Mouse (Mus musculus): ENCODE measurements around the gene Nckipsd. TPM values are rescaled to one million over a fixed set of nuclear protein-coding genes. Genes with fewer than 3 reads are reported as not detected.

Nckipsd gene
- 13.9 and 15.7 TPM in 2 replicates for polyA plus RNA-seq (2014; fragmentation: Nextera tagmentation; extraction: Ambion mirVana)

GRCm38 (mm10) chr9:108808163-108808665 lies at the start of gene Nckipsd:
TSS of gene Nckipsd (plus strand) at chr9:108808368.
- Histone ChIP-seq H3K4me2 (ENCODE audit: low read depth, severe bottlenecking) (peak within 1 kb of the TSS; percentile 91), H3K4me3 (ENCODE audit: low read depth, low read length) (peak within 1 kb of the TSS; percentile 70), H3K27ac (replicated peaks; ENCODE audit: low read depth, low read length) (no peak within 1 kb of the TSS), H3K27me3 (ENCODE audit: control insufficient read depth, insufficient read depth, low read length) (no peaks in the 10 kb centered on the region), H3K36me3 (ENCODE audit: control insufficient read depth, insufficient read depth, low read length) (peaks cover 14% of the 10 kb centered on the region), H3K9me3 (ENCODE audit: control insufficient read depth, low read length) (no peaks in the 10 kb centered on the region), H3K9ac (ENCODE audit: low read length) (peak within 1 kb of the TSS; percentile 83), H3K4me1 (ENCODE audit: control insufficient read depth, insufficient read depth, low read length) (no peaks in the 10 kb centered on the region)
- WGBS = under 1% methylated on average over 58 of the region's 62 CpGs
- DNase-seq (ENCODE audit: low spot score) (peak; percentile 99), ATAC-seq (ENCODE audit: insufficient number of reproducible peaks, low FRiP score, low TSS enrichment, low read depth) (peak; percentile 86)

- Histone ChIP-seq H3K27me3 (ENCODE audit: control insufficient read depth, insufficient read depth, low read length) (no peaks in the 10 kb centered on the region), H3K4me3 (ENCODE audit: low read depth, low read length) (no peak overlapping the region), H3K4me1 (ENCODE audit: control insufficient read depth, insufficient read depth, low read length) (no peaks in the 10 kb centered on the region), H3K9me3 (ENCODE audit: control insufficient read depth, low read length) (no peaks in the 10 kb centered on the region), H3K9ac (ENCODE audit: low read length) (no peak overlapping the region), H3K27ac (replicated peaks; ENCODE audit: low read depth, low read length) (no peak overlapping the region), H3K4me2 (ENCODE audit: low read depth, severe bottlenecking) (no peak overlapping the region), H3K36me3 (ENCODE audit: control insufficient read depth, insufficient read depth, low read length) (no peaks in the 10 kb centered on the region)
- ATAC-seq (ENCODE audit: insufficient number of reproducible peaks, low FRiP score, low TSS enrichment, low read depth) (no peak), DNase-seq (ENCODE audit: low spot score) (no peak)
- WGBS = 96% methylated on average over 20 of the region's 20 CpGs
Observed at GRCm38 (mm10) chr9:108759121-108759520, 49.0 kb upstream of the Nckipsd start.

- no peaks in the 10 kb centered on the region for H3K4me1 ChIP-seq (ENCODE audit: control insufficient read depth, insufficient read depth, low read length)
- DNase-seq (ENCODE audit: low spot score) (peak; percentile 56), ATAC-seq (ENCODE audit: insufficient number of reproducible peaks, low FRiP score, low TSS enrichment, low read depth) (no peak)
- no peak overlapping the region for H3K9ac ChIP-seq (ENCODE audit: low read length)
- H3K27me3 ChIP-seq (ENCODE audit: control insufficient read depth, insufficient read depth, low read length) = no peaks in the 10 kb centered on the region
- H3K4me3 ChIP-seq (ENCODE audit: low read depth, low read length) = no peak overlapping the region
- no peaks in the 10 kb centered on the region for H3K9me3 ChIP-seq (ENCODE audit: control insufficient read depth, low read length)
- no peak overlapping the region for H3K27ac ChIP-seq (replicated peaks; ENCODE audit: low read depth, low read length)
- WGBS = 63% methylated on average over 2 of the region's 2 CpGs
- no peaks in the 10 kb centered on the region for H3K36me3 ChIP-seq (ENCODE audit: control insufficient read depth, insufficient read depth, low read length)
- H3K4me2 ChIP-seq (ENCODE audit: low read depth, severe bottlenecking) = no peak overlapping the region
Observed at GRCm38 (mm10) chr9:108759805-108760204, 48.4 kb upstream of the Nckipsd start.

- no peaks in the 10 kb centered on the region for H3K4me1 ChIP-seq (ENCODE audit: control insufficient read depth, insufficient read depth, low read length)
- H3K4me2 ChIP-seq (ENCODE audit: low read depth, severe bottlenecking) = no peak overlapping the region
- H3K27ac ChIP-seq (replicated peaks; ENCODE audit: low read depth, low read length) = no peak overlapping the region
- ATAC-seq (ENCODE audit: insufficient number of reproducible peaks, low FRiP score, low TSS enrichment, low read depth) (no peak), DNase-seq (ENCODE audit: low spot score) (no peak)
- no peaks in the 10 kb centered on the region for H3K9me3 ChIP-seq (ENCODE audit: control insufficient read depth, low read length)
- no peak overlapping the region for H3K4me3 ChIP-seq (ENCODE audit: low read depth, low read length)
- H3K27me3 ChIP-seq (ENCODE audit: control insufficient read depth, insufficient read depth, low read length) = no peaks in the 10 kb centered on the region; the same call in 1 of the 2 replicates
- H3K9ac ChIP-seq (ENCODE audit: low read length) = no peak overlapping the region
- H3K36me3 ChIP-seq (ENCODE audit: control insufficient read depth, insufficient read depth, low read length) = no peaks in the 10 kb centered on the region
Observed at GRCm38 (mm10) chr9:108761561-108761960, 46.6 kb upstream of the Nckipsd start.

- Histone ChIP-seq H3K4me3 (ENCODE audit: low read depth, low read length) (no peak overlapping the region), H3K36me3 (ENCODE audit: control insufficient read depth, insufficient read depth, low read length) (no peaks in the 10 kb centered on the region), H3K9ac (ENCODE audit: low read length) (no peak overlapping the region), H3K4me1 (ENCODE audit: control insufficient read depth, insufficient read depth, low read length) (no peaks in the 10 kb centered on the region), H3K9me3 (ENCODE audit: control insufficient read depth, low read length) (no peaks in the 10 kb centered on the region), H3K4me2 (ENCODE audit: low read depth, severe bottlenecking) (no peak overlapping the region), H3K27me3 (ENCODE audit: control insufficient read depth, insufficient read depth, low read length) (no peaks in the 10 kb centered on the region; the same call in 1 of the 2 replicates), H3K27ac (replicated peaks; ENCODE audit: low read depth, low read length) (no peak overlapping the region)
- DNase-seq (ENCODE audit: low spot score) (no peak), ATAC-seq (ENCODE audit: insufficient number of reproducible peaks, low FRiP score, low TSS enrichment, low read depth) (no peak)
- WGBS = 83% methylated on average over 10 of the region's 10 CpGs
Observed at GRCm38 (mm10) chr9:108764971-108765370, 43.2 kb upstream of the Nckipsd start.

- Histone ChIP-seq H3K4me1 (ENCODE audit: control insufficient read depth, insufficient read depth, low read length) (no peaks in the 10 kb centered on the region), H3K9me3 (ENCODE audit: control insufficient read depth, low read length) (no peaks in the 10 kb centered on the region), H3K27me3 (ENCODE audit: control insufficient read depth, insufficient read depth, low read length) (no peaks in the 10 kb centered on the region), H3K4me3 (ENCODE audit: low read depth, low read length) (no peak overlapping the region), H3K4me2 (ENCODE audit: low read depth, severe bottlenecking) (no peak overlapping the region), H3K27ac (replicated peaks; ENCODE audit: low read depth, low read length) (no peak overlapping the region), H3K9ac (ENCODE audit: low read length) (no peak overlapping the region), H3K36me3 (ENCODE audit: control insufficient read depth, insufficient read depth, low read length) (no peaks in the 10 kb centered on the region)
- no peak for ATAC-seq (ENCODE audit: insufficient number of reproducible peaks, low FRiP score, low TSS enrichment, low read depth)
- DNase-seq (ENCODE audit: low spot score) = no peak
- WGBS = 85% methylated on average over 4 of the region's 4 CpGs
Observed at GRCm38 (mm10) chr9:108776614-108777013, 31.6 kb upstream of the Nckipsd start.

- Histone ChIP-seq H3K27ac (replicated peaks; ENCODE audit: low read depth, low read length) (no peak overlapping the region), H3K36me3 (ENCODE audit: control insufficient read depth, insufficient read depth, low read length) (no peaks in the 10 kb centered on the region), H3K9ac (ENCODE audit: low read length) (no peak overlapping the region), H3K27me3 (ENCODE audit: control insufficient read depth, insufficient read depth, low read length) (no peaks in the 10 kb centered on the region), H3K4me2 (ENCODE audit: low read depth, severe bottlenecking) (no peak overlapping the region), H3K4me1 (ENCODE audit: control insufficient read depth, insufficient read depth, low read length) (no peaks in the 10 kb centered on the region), H3K9me3 (ENCODE audit: control insufficient read depth, low read length) (no peaks in the 10 kb centered on the region), H3K4me3 (ENCODE audit: low read depth, low read length) (no peak overlapping the region)
- DNase-seq (ENCODE audit: low spot score) (no peak), ATAC-seq (ENCODE audit: insufficient number of reproducible peaks, low FRiP score, low TSS enrichment, low read depth) (no peak)
- WGBS = 88% methylated on average over 4 of the region's 4 CpGs
Observed at GRCm38 (mm10) chr9:108777276-108777675, 30.9 kb upstream of the Nckipsd start.

GRCm38 (mm10) chr9:108780959-108781358 lies 27.2 kb upstream of the Nckipsd start:
- Histone ChIP-seq H3K4me2 (ENCODE audit: low read depth, severe bottlenecking) (no peak overlapping the region), H3K4me3 (ENCODE audit: low read depth, low read length) (no peak overlapping the region), H3K9ac (ENCODE audit: low read length) (no peak overlapping the region), H3K9me3 (ENCODE audit: control insufficient read depth, low read length) (no peaks in the 10 kb centered on the region), H3K27ac (replicated peaks; ENCODE audit: low read depth, low read length) (no peak overlapping the region), H3K4me1 (ENCODE audit: control insufficient read depth, insufficient read depth, low read length) (peaks cover 5% of the 10 kb centered on the region; the same call in 1 of the 2 replicates), H3K36me3 (ENCODE audit: control insufficient read depth, insufficient read depth, low read length) (no peaks in the 10 kb centered on the region), H3K27me3 (ENCODE audit: control insufficient read depth, insufficient read depth, low read length) (no peaks in the 10 kb centered on the region)
- 78% methylated on average over 5 of the region's 5 CpGs for WGBS
- DNase-seq (ENCODE audit: low spot score) (no peak), ATAC-seq (ENCODE audit: insufficient number of reproducible peaks, low FRiP score, low TSS enrichment, low read depth) (no peak)

- ATAC-seq (ENCODE audit: insufficient number of reproducible peaks, low FRiP score, low TSS enrichment, low read depth) (no peak), DNase-seq (ENCODE audit: low spot score) (no peak)
- no peaks in the 10 kb centered on the region for H3K27me3 ChIP-seq (ENCODE audit: control insufficient read depth, insufficient read depth, low read length)
- H3K9ac ChIP-seq (ENCODE audit: low read length) = no peak overlapping the region
- no peak overlapping the region for H3K4me3 ChIP-seq (ENCODE audit: low read depth, low read length)
- H3K27ac ChIP-seq (replicated peaks; ENCODE audit: low read depth, low read length) = no peak overlapping the region
- no peaks in the 10 kb centered on the region for H3K9me3 ChIP-seq (ENCODE audit: control insufficient read depth, low read length)
- peaks cover 5% of the 10 kb centered on the region; the same call in 1 of the 2 replicates for H3K4me1 ChIP-seq (ENCODE audit: control insufficient read depth, insufficient read depth, low read length)
- no peak overlapping the region for H3K4me2 ChIP-seq (ENCODE audit: low read depth, severe bottlenecking)
- WGBS = 69% methylated on average over 4 of the region's 4 CpGs
- no peaks in the 10 kb centered on the region; the same call in 1 of the 2 replicates for H3K36me3 ChIP-seq (ENCODE audit: control insufficient read depth, insufficient read depth, low read length)
Observed at GRCm38 (mm10) chr9:108781891-108782290, 26.3 kb upstream of the Nckipsd start.

Measured in limb, embryonic 11.5 days (tissue).